Mouse (Mus musculus): ENCODE measurements at regions not wholly inside any gene's neighbourhood (a gene's known extent, or its start where the extent isn't known, plus 50 kb on each side); places are given as distances from the start of the nearest gene placed in this dataset.

DNA sequence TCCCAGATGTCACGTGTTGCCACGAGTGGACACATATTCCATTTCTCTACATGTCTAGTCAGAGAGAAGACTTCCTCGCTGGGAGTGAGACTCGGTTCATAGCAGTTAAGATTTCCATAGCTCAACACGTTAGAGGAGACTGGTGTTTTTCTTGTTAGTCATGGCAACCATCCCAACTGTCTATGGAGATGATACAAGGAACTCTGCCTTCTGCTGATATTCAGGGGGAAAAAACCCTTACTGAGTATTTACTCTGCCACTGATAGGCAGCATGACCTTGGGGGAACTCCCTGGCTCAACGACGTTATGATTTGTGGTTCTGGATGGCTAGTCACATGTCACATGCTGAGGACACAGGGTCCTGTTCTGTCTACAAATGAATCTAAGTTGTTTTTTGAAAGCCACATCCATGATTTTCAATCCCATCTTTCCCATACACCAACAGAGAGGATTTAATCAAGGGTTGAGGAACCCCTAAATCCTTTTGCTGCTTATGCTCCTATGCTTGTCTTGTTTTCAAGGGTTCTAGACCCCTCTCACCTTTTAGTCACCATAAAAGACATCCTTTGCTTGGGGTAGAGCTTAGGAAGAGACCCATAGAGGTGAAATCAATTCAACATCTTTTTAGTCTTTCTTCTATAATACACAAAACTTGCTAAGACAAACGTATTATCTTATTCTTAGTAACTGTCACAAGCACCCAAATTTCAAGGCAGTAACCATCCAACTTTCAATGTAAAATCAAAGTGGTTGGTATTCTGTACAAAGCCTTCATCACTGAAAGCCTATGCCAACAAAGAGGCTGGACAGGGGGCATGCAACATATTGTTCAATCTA lies 50.2 kb upstream of the Adtrp start:
- DNase-seq, result no peak

All from spleen, adult 18-20 months (tissue).